Mouse (Mus musculus): ENCODE results near the gene Slf1. TPM values are rescaled to one million over a fixed set of nuclear protein-coding genes. Genes with fewer than 3 reads are reported as not detected.

The Slf1 gene
- polyA plus RNA-seq, 2 experiments: 5.8 to 14.7 TPM

GRCm38 (mm10) chr13:77003684-77004083 is 131.6 kb downstream of the Slf1 start:
- Histone ChIP-seq H3K4me2 (ENCODE audit: low read depth) (no peak overlapping the region), H3K36me3 (replicated peaks; ENCODE audit: control insufficient read depth, insufficient read depth, low read depth) (no peaks in the 10 kb centered on the region), H3K4me3 (ENCODE audit: insufficient read depth in 1 of 2, low read depth in 2 of 2, low read length in 2 of 2) (no peak overlapping the region), H3K27me3 (ENCODE audit: control insufficient read depth, insufficient read depth, low read length) (no peaks in the 10 kb centered on the region), H3K9ac (replicated peaks) (no peak overlapping the region), H3K9me3 (ENCODE audit: control insufficient read depth, low read length) (no peaks in the 10 kb centered on the region), H3K27ac (no peak overlapping the region), H3K4me1 (replicated peaks; ENCODE audit: control insufficient read depth in 2 of 2, insufficient read depth in 2 of 2, low read length in 1 of 2) (no peaks in the 10 kb centered on the region)
- no peak for DNase-seq (ENCODE audit: low read depth in 3 of 3, low spot score in 3 of 3)
- TF ChIP-seq CTCF (IDR thresholded peaks at IDR 0.05; ENCODE audit: low read depth) (no peak), EP300 (IDR thresholded peaks at IDR 0.05; ENCODE audit: low read depth) (no peak)
- no peak for ATAC-seq (ENCODE audit: insufficient read depth)
- 64% methylated on average over 1 of the region's 1 CpGs for WGBS (ENCODE audit: insufficient replicate concordance)

GRCm38 (mm10) chr13:77002628-77003027 is 132.6 kb downstream of the Slf1 start:
- ATAC-seq (ENCODE audit: insufficient read depth) (no peak), DNase-seq (ENCODE audit: low read depth in 3 of 3, low spot score in 3 of 3) (no peak)
- no peaks in the 10 kb centered on the region for H3K9me3 ChIP-seq (ENCODE audit: control insufficient read depth, low read length)
- H3K27ac ChIP-seq: no peak overlapping the region
- TF ChIP-seq EP300 (IDR thresholded peaks at IDR 0.05; ENCODE audit: low read depth) (no peak), CTCF (IDR thresholded peaks at IDR 0.05; ENCODE audit: low read depth) (no peak)
- no peak overlapping the region for H3K4me2 ChIP-seq (ENCODE audit: low read depth)
- no peak overlapping the region for H3K4me3 ChIP-seq (ENCODE audit: insufficient read depth in 1 of 2, low read depth in 2 of 2, low read length in 2 of 2)
- no peaks in the 10 kb centered on the region for H3K36me3 ChIP-seq (replicated peaks; ENCODE audit: control insufficient read depth, insufficient read depth, low read depth)
- WGBS (ENCODE audit: insufficient replicate concordance): 77% methylated on average over 3 of the region's 3 CpGs
- no peaks in the 10 kb centered on the region for H3K4me1 ChIP-seq (replicated peaks; ENCODE audit: control insufficient read depth in 2 of 2, insufficient read depth in 2 of 2, low read length in 1 of 2)
- no peak overlapping the region for H3K9ac ChIP-seq (replicated peaks)
- no peaks in the 10 kb centered on the region for H3K27me3 ChIP-seq (ENCODE audit: control insufficient read depth, insufficient read depth, low read length)

Other genes with a start within 250 kb of the Slf1 start
- gene 2210408I21Rik, start 67 bp upstream of the Slf1 start, polyA plus RNA-seq (2012; rRNA removed): 0.24 and 0.78 TPM in 2 replicates
- 2.1 and 2.9 TPM in 2 replicates for gene 2210408I21Rik, start 67 bp upstream of the Slf1 start, polyA plus RNA-seq (2014; fragmentation: Nextera tagmentation; extraction: Ambion mirVana)